Mouse (Mus musculus) inflammation-experienced regulatory T-cells, adult 16 weeks (primary cell): ENCODE data around the gene Fam71e2. TPM values are rescaled to one million over a fixed set of nuclear protein-coding genes. Genes with fewer than 3 reads are reported as not detected.

Source experiments
- polyA plus RNA-seq: library from polyadenylated mRNA; unstranded; fragments of 100-300 nt; shearing (Covaris generic); gene quantifications from one replicate; pipeline ENCODE4 v1.2.1, GENCODE M21; 2017

Gene Fam71e2
- polyA plus RNA-seq, result not detected

GRCm38 (mm10) chr7:4771202-4771601 is at the start of gene Fam71e2:
Gene Fam71e2, minus strand, starts transcription at chr7:4771302.

GRCm38 (mm10) chr7:4812303-4813104 is 41.4 kb upstream of the Fam71e2 start, which contains the start of gene Ube2s:
Gene Ube2s, minus strand, starts transcription at chr7:4812590.

GRCm38 (mm10) chr7:4792278-4793212 is 21.4 kb upstream of the Fam71e2 start, which contains the start of gene Rpl28:
Gene Rpl28, plus strand, starts transcription at chr7:4792874.

GRCm38 (mm10) chr7:4789436-4789935 is 18.4 kb upstream of the Fam71e2 start, which contains the start of gene Tmem238:
Gene Tmem238, minus strand, starts transcription at chr7:4789656.

GRCm38 (mm10) chr7:4782759-4783158 is 11.7 kb upstream of the Fam71e2 start, which contains the start of the genes Il11 and Tmem190:
Gene Il11, minus strand, starts transcription at chr7:4782859.
Gene Tmem190, plus strand, starts transcription at chr7:4782937.

GRCm38 (mm10) chr7:4752821-4753570 is 18.1 kb downstream of the Fam71e2 start, which contains the start of gene Cox6b2:
Gene Cox6b2, minus strand, starts transcription at chr7:4753094.

GRCm38 (mm10) chr7:4739544-4740275 is 31.4 kb downstream of the Fam71e2 start, which contains the start of gene Kmt5c:
Gene Kmt5c, plus strand, starts transcription at chr7:4740115.

GRCm38 (mm10) chr7:4725169-4725568 is 45.9 kb downstream of the Fam71e2 start, which contains the start of gene Tmem150b:
Gene Tmem150b, minus strand, starts transcription at chr7:4725249.

Other genes starting within 250 kb of the Fam71e2 start
- gene Tnni3, start 247.1 kb downstream of the Fam71e2 start, polyA plus RNA-seq, result 2.8 TPM
- gene Dnaaf3, start 238.8 kb downstream of the Fam71e2 start, polyA plus RNA-seq, result 1.7 TPM
- gene Syt5, start 223.8 kb downstream of the Fam71e2 start, polyA plus RNA-seq, result 0.55 TPM
- not detected for gene Ptprh, start 167.3 kb downstream of the Fam71e2 start, polyA plus RNA-seq
- gene Tmem86b, start 139.9 kb downstream of the Fam71e2 start, polyA plus RNA-seq, result 4.2 TPM
- 33.7 TPM for gene Ppp6r1, start 112.3 kb downstream of the Fam71e2 start, polyA plus RNA-seq
- 79.2 TPM for gene Hspbp1, start 86.2 kb downstream of the Fam71e2 start, polyA plus RNA-seq
- gene Brsk1, start 80.7 kb downstream of the Fam71e2 start, polyA plus RNA-seq, result 0.59 TPM
- 0.13 TPM for gene Tmem150b, start 46.1 kb downstream of the Fam71e2 start, polyA plus RNA-seq
- 52.5 TPM for gene Kmt5c, start 31.2 kb downstream of the Fam71e2 start, polyA plus RNA-seq
- 3.0 TPM for gene Cox6b2, start 18.2 kb downstream of the Fam71e2 start, polyA plus RNA-seq
- gene Il11, start 11.6 kb upstream of the Fam71e2 start, polyA plus RNA-seq, result not detected
- not detected for gene Tmem190, start 11.6 kb upstream of the Fam71e2 start, polyA plus RNA-seq
- 0.45 TPM for gene Tmem238, start 18.4 kb upstream of the Fam71e2 start, polyA plus RNA-seq
- 275 TPM for gene Rpl28, start 21.6 kb upstream of the Fam71e2 start, polyA plus RNA-seq
- 111 TPM for gene Ube2s, start 41.3 kb upstream of the Fam71e2 start, polyA plus RNA-seq
- not detected for gene Shisa7, start 73.4 kb upstream of the Fam71e2 start, polyA plus RNA-seq
- gene Isoc2b, start 99.0 kb upstream of the Fam71e2 start, polyA plus RNA-seq, result 46.1 TPM
- gene Isoc2a, start 105.9 kb upstream of the Fam71e2 start, polyA plus RNA-seq, result 0.68 TPM
- not detected for gene Gm36210, start 135.2 kb upstream of the Fam71e2 start, polyA plus RNA-seq
- gene Zfp628, start 143.9 kb upstream of the Fam71e2 start, polyA plus RNA-seq, result 0.94 TPM
- gene Nat14, start 150.7 kb upstream of the Fam71e2 start, polyA plus RNA-seq, result 1.9 TPM
- gene Ssc5d, start 154.5 kb upstream of the Fam71e2 start, polyA plus RNA-seq, result not detected
- 0.17 TPM for gene Sbk2, start 193.1 kb upstream of the Fam71e2 start, polyA plus RNA-seq
- not detected for gene Sbk3, start 199.9 kb upstream of the Fam71e2 start, polyA plus RNA-seq
- 17.6 TPM for gene Zfp579, start 224.9 kb upstream of the Fam71e2 start, polyA plus RNA-seq
- 36.2 TPM for gene Zfp524, start 243.1 kb upstream of the Fam71e2 start, polyA plus RNA-seq
- 45.0 TPM for gene Fiz1, start 243.4 kb upstream of the Fam71e2 start, polyA plus RNA-seq
- 10.5 TPM for gene Gm44973, start 244.2 kb upstream of the Fam71e2 start, polyA plus RNA-seq
- 12.2 TPM for gene Zfp865, start 249.1 kb upstream of the Fam71e2 start, polyA plus RNA-seq
- not detected for gene Ccdc106, start 249.3 kb upstream of the Fam71e2 start, polyA plus RNA-seq